Mouse (Mus musculus) bone marrow, adult 2 months (tissue): ENCODE results near the gene Fmo3.

Source experiments
- CTCF ChIP-seq: fragments of 200-500 bp; IDR thresholded peaks from 2 replicates; pipeline ENCODE4 v1.5.1; 2011; ENCODE audit warnings: low read length, control low read depth; ENCODE audit not compliant: control insufficient read depth, insufficient read depth
- POLR2A ChIP-seq: fragments of 200-500 bp; IDR thresholded peaks from 2 replicates; pipeline ENCODE4 v1.6.1; 2011; ENCODE audit warnings: low read depth, mild to moderate bottlenecking, control low read depth, low read length, borderline replicate concordance; ENCODE audit not compliant: control insufficient read depth

GRCm38 (mm10) chr1:162912085-162912484 is 72.2 kb downstream of the Fmo3 start:
- no peak for TF ChIP-seq CTCF
- TF ChIP-seq POLR2A, result no peak
